Mouse (Mus musculus) limb, embryonic 15.5 days (tissue): ENCODE results near the gene Ncam2. TPM values are rescaled to one million over a fixed set of nuclear protein-coding genes. Genes with fewer than 3 reads are reported as not detected.

Experiments used
- ATAC-seq: fragments of 200-750 bp; cut with Nextera tagmentation; 2 replicates; pipeline ENCODE4 v1.8.0; 2017; ENCODE audit warnings: low read depth, moderate TSS enrichment; ENCODE audit not compliant: insufficient number of reproducible peaks, low FRiP score, low TSS enrichment
- H3K27ac ChIP-seq: fragments of 300-500 bp; sonication (generic); 2 replicates; pipeline ENCODE4 v1.5.1; 2015; ENCODE audit warnings: moderate library complexity, mild to moderate bottlenecking, inconsistent platforms
- H3K27me3 ChIP-seq: fragments of 300-500 bp; sonication (generic); 2 replicates; pipeline ENCODE4 v1.6.1; 2015; ENCODE audit warnings: inconsistent platforms
- H3K36me3 ChIP-seq: fragments of 300-500 bp; sonication (generic); 2 replicates; pipeline ENCODE4 v1.6.1; 2015; ENCODE audit warnings: inconsistent platforms
- H3K4me1 ChIP-seq: fragments of 300-500 bp; sonication (generic); 2 replicates; pipeline ENCODE4 v1.6.1; 2015; ENCODE audit warnings: inconsistent platforms
- H3K4me2 ChIP-seq: fragments of 300-500 bp; sonication (generic); 2 replicates; pipeline ENCODE4 v1.6.1; 2015; ENCODE audit warnings: mild to moderate bottlenecking, inconsistent platforms
- H3K4me3 ChIP-seq: fragments of 300-500 bp; sonication (generic); 2 replicates; pipeline ENCODE4 v1.5.1; 2015; ENCODE audit warnings: mild to moderate bottlenecking, inconsistent platforms
- H3K9ac ChIP-seq: fragments of 300-500 bp; sonication (generic); 2 replicates; pipeline ENCODE4 v1.6.1; 2015; ENCODE audit warnings: inconsistent platforms
- H3K9me3 ChIP-seq: fragments of 300-500 bp; sonication (generic); 2 replicates; pipeline ENCODE4 v1.6.1; 2016; ENCODE audit warnings: inconsistent platforms
- WGBS: fragments of 180-500 bp; shearing (Covaris S2); methylation state at CpG from one replicate; pipeline ENCODE4 v1.1.7; 2015; 5-methylcytosine and 5-hydroxymethylcytosine counted together
- polyA plus RNA-seq: library from polyadenylated mRNA; unstranded; fragments of >200 nt; fragmentation: Nextera tagmentation; extraction: Ambion mirVana; gene quantifications from 2 replicates; pipeline ENCODE4 v1.2.1, GENCODE M21; 2015

The Ncam2 gene
- polyA plus RNA-seq, result 1.5 and 2.3 TPM in 2 replicates

DNA sequence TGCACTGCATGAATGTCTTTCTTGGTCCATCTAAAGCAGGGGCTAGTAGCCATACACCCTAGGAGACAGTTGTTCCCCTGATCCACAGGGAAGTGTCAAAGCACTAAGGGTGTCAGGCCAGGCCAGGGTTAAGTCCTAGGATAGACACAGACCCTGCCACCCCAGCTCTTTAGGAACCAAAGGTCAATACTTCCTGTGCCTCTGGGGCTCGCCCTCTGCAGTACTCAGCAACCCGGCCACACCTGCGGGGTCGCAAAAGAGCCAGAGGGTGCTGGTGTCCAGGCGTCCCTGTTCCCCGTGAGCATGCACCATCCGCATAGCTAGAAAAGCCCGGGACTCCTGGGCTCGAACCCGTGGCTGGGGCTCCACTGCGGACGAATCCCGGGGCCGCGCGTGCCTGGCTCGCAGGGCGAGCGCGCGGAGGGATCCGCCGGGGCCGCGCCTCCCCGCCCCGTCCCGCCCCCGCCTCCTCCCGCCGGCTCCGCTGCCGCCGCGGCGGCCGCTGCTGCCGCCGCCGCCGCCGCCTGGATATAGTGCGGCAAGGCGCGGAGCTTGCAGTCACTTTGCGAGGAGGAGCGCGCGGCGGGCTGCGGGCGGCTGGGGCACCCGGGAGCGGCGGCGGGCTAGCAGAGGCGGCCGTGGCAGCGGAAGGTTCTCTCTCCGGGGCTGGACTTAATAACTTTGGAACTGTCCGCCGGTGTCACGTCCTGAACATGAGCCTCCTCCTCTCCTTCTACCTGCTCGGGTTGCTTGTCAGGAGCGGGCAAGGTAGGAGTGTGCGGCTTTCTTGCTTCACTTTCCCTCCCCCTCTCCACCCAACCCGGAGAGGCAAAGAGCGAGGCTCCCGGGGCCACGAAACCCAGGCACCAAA is at the start of gene Ncam2:
Gene Ncam2 (plus strand): TSS at position 497 of the 871 bp plus-strand sequence.
- Histone ChIP-seq H3K4me1 (peaks cover 6% of the 10 kb centered on the region), H3K36me3 (no peaks in the 10 kb centered on the region), H3K27ac (0 out of 2 replicates have a peak within 1 kb of the TSS, but pooled peaks have one; percentile 22), H3K4me2 (peak within 1 kb of the TSS; percentile 92), H3K27me3 (no peaks in the 10 kb centered on the region), H3K9ac (peak within 1 kb of the TSS; percentile 47), H3K4me3 (peak within 1 kb of the TSS; percentile 56), H3K9me3 (no peaks in the 10 kb centered on the region)
- under 1% methylated on average over 55 of the region's 70 CpGs for WGBS
- ATAC-seq, result peak; percentile 61

DNA sequence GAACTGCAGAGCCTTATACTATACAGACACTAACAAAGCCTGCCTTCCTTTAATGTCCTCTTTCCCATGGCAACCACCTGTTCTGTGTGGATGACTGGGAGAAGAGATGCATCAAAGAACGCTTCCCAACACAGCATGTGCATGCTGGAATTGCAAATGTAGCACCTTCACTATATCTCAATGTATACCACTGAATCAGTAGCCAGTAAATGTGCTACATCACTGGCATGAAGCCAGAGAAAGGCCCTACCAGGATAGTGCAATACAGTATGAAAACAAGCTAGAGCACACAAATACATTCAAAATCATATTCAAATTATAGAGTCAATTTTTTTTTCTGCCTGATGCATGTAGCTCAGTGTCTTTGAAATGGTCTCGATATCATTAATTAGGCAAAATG is 29.7 kb upstream of the Ncam2 start:
- H3K36me3 ChIP-seq, result no peaks in the 10 kb centered on the region
- WGBS, result 79% methylated on average over 2 of the region's 2 CpGs
- H3K9me3 ChIP-seq, result no peaks in the 10 kb centered on the region
- H3K27ac ChIP-seq, result no peak overlapping the region
- H3K9ac ChIP-seq, result no peak overlapping the region
- H3K4me3 ChIP-seq, result no peak overlapping the region
- no peaks in the 10 kb centered on the region for H3K27me3 ChIP-seq
- no peak overlapping the region for H3K4me2 ChIP-seq
- no peaks in the 10 kb centered on the region for H3K4me1 ChIP-seq
- no peak for ATAC-seq

DNA sequence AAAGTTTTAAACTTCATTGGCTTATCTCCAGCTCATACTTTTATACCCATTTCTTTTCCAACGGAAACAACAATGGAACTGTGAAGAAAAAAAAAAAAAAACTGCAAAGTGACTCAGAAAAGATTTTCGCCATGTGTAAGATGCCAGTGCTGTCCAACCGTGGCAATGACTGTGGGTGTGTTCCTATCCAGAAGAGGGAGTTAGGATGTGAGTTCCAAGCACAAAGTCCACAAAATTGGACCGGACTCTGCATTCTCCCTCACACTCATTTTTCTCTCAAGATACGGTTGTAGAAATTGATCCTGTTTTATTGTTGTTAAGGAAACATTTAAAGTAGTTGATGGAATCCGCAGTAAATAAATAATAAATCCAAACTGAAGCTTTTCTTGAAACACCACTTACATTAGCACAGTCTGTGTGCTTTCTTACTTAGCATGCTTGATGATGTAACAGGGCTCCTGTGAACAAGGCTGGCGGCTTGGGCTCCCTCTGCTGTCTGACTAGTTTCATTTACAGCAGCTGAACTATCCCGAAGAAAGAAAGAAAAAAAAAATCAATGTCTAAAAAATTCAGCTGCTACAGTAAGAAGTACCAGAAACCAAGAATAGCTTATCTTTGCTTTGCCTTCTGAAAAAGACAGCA is 25.1 kb upstream of the Ncam2 start:
- Histone ChIP-seq H3K4me1 (no peaks in the 10 kb centered on the region), H3K27ac (no peak overlapping the region), H3K4me2 (no peak overlapping the region), H3K27me3 (no peaks in the 10 kb centered on the region), H3K9me3 (no peaks in the 10 kb centered on the region), H3K4me3 (no peak overlapping the region), H3K36me3 (no peaks in the 10 kb centered on the region), H3K9ac (no peak overlapping the region)
- WGBS, result 50% methylated on average over 8 of the region's 8 CpGs
- no peak for ATAC-seq

DNA sequence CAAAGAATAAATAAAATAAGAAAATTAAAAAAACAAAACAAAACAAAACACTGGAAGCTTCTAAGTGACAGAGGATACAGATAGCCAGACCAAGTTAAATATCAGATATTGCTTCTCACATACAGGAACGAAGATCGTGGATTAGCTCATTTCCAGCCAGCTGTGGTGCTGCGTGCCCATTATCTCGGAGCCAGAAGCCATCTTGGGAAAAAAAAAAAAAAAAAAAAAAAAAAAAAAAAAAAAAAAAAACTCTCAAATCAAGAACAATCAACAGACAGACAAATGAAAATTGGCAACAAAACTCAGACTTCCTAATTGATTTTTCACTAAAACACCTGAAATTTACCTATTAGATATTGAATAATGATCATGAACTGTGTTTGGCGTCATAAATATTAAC is 20.7 kb upstream of the Ncam2 start:
- Histone ChIP-seq H3K9ac (no peak overlapping the region), H3K27me3 (no peaks in the 10 kb centered on the region), H3K4me3 (no peak overlapping the region), H3K9me3 (no peaks in the 10 kb centered on the region), H3K4me2 (no peak overlapping the region), H3K4me1 (no peaks in the 10 kb centered on the region), H3K27ac (no peak overlapping the region), H3K36me3 (no peaks in the 10 kb centered on the region)
- ATAC-seq, result no peak
- WGBS, result 91% methylated on average over 5 of the region's 5 CpGs

DNA sequence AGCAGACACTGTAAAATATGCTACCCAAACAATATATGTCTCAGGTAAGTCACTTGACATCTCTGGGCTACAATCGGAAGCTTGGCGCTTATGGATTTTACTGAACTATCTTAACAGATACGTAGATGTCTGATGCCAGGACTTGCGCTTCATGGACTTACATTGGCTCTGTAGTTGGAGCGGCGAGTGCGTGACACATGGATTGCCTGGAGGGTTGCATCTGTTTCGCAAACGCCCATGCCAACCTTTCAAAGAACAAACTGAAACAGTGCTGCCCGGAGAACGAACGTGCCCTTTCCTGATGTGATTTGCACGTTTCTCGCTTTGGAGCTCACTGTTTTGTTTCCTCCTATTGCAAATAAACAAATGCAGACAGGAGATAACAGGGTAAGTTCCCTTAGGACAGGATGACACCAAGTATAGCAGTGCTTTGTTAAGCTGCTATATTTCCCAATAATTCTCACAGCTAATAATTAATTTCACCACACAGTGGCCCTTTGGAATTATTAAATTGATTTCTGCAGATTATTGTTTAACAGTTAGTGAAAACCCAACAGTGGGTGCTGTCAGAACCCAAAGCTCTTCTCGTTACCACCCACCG is 12.8 kb upstream of the Ncam2 start:
- Histone ChIP-seq H3K4me1 (no peaks in the 10 kb centered on the region), H3K27ac (no peak overlapping the region), H3K27me3 (no peaks in the 10 kb centered on the region), H3K4me3 (no peak overlapping the region), H3K4me2 (no peak overlapping the region), H3K9ac (no peak overlapping the region), H3K36me3 (no peaks in the 10 kb centered on the region), H3K9me3 (no peaks in the 10 kb centered on the region)
- WGBS, result 80% methylated on average over 16 of the region's 16 CpGs
- ATAC-seq, result no peak

DNA sequence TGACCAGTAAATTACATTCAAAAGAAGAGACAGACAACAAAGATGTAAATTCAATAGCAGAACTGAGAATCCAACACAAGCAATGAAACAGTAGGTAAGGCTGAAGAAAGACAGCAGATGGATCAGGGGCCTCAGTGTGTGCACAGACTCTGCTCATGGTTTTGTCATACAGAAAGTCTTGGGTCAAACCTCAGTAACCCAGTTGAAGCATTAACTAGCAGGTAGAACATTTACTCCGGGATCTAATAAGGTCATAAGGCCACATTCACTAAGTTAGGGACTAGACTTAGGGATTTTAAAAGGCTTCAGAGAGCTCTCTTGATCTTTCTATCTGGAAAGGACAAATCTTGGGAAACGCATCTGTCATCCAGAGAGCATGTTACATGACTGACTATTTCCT is 8.9 kb upstream of the Ncam2 start:
- Histone ChIP-seq H3K9ac (no peak overlapping the region), H3K4me2 (no peak overlapping the region), H3K9me3 (no peaks in the 10 kb centered on the region), H3K27ac (no peak overlapping the region), H3K4me1 (no peaks in the 10 kb centered on the region), H3K36me3 (no peaks in the 10 kb centered on the region), H3K4me3 (no peak overlapping the region), H3K27me3 (no peaks in the 10 kb centered on the region)
- WGBS, result 84% methylated on average over 2 of the region's 2 CpGs
- no peak for ATAC-seq

DNA sequence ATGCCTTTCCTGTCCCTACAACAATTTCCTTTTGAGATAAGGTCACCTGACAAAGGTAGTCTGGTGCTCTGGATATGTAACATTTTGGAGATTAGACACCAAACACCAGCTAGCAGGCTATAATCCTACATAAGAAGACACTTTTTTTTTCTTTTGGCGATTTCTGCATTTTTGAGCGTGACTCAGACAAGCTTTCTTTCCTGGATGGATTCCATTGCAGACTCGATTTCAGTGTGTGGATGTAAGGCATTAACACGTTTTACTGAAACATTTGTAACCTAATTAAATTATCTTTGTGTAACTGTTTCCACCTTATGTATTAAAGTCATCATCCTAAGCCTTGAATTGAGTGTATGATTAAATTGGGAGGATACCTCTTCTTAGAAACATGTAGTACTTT is 7.9 kb upstream of the Ncam2 start:
- Histone ChIP-seq H3K27ac (no peak overlapping the region), H3K36me3 (no peaks in the 10 kb centered on the region), H3K9me3 (no peaks in the 10 kb centered on the region), H3K4me1 (no peaks in the 10 kb centered on the region), H3K27me3 (no peaks in the 10 kb centered on the region), H3K4me2 (no peak overlapping the region), H3K4me3 (no peak overlapping the region), H3K9ac (no peak overlapping the region)
- 64% methylated on average over 4 of the region's 4 CpGs for WGBS
- ATAC-seq, result no peak

DNA sequence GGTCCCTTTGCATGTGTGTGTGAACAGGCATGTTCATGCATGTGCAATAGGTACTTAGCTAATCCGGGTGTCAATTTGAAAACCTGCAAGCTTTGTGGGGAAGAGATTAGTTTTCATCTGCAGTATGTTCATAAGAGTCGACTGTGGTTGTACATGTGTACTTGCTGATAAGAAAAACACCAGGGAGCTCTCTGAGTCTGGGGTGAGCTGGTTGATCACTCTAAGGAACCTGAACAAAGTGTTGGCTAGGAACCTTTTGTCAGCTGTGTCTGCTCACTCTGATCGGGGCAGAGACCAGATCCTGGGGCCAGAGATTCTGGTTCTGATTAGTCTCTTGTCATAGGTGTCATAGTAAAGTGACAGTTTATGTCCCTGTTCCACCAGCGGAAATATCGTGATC is 1.0 kb upstream of the Ncam2 start:
- no peak for ATAC-seq
- Histone ChIP-seq H3K27me3 (no peaks in the 10 kb centered on the region), H3K4me2 (no peak overlapping the region), H3K4me1 (peaks cover 4% of the 10 kb centered on the region), H3K9me3 (no peaks in the 10 kb centered on the region), H3K4me3 (no peak overlapping the region), H3K36me3 (no peaks in the 10 kb centered on the region), H3K9ac (no peak overlapping the region), H3K27ac (no peak overlapping the region)
- 68% methylated on average over 5 of the region's 5 CpGs for WGBS

DNA sequence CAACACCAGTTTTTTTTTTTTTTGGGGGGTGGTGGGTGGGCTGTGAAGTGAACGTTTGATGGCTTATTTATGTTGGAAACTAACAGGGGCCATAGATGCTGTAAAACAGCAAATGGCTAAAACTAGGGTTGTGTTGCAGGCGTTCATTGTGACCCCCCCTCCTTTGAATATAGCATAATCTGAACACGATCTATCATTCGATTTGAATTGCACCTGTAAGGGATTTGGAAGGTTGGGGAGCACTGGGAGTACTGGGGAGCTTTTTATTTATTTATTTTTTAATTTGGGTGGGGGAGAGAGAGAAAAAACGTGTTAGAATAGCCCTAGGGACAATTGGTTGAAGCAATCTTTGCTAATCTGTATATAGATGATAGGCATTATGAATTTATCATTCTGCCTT is 974 bp downstream of the Ncam2 start:
- H3K27ac ChIP-seq, result no peak overlapping the region
- H3K4me1 ChIP-seq, result peaks cover 6% of the 10 kb centered on the region
- H3K36me3 ChIP-seq, result no peaks in the 10 kb centered on the region
- H3K9ac ChIP-seq, result no peak overlapping the region
- 28% methylated on average over 5 of the region's 5 CpGs for WGBS
- H3K4me3 ChIP-seq, result no peak overlapping the region
- H3K27me3 ChIP-seq, result no peaks in the 10 kb centered on the region
- H3K4me2 ChIP-seq, result no peak overlapping the region
- ATAC-seq, result no peak
- no peaks in the 10 kb centered on the region for H3K9me3 ChIP-seq

DNA sequence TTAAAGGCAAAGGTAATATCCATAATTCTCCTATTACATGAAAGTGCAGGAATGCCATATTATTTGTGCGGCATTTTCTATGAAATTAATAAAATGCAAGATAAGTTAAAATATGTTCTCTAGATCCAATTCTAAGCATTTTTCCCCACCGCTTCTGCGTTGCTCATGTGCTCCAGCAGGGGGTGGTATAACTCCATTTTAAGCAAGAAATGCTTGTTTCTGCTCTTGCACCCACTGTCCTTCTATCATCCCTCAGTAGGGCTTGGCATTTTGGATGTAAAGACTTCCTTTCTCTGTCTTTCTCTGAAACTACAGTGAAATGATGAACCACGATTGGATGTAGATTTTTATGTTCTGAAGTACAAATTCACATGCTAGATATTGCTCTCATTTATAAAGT is 1.5 kb downstream of the Ncam2 start:
- ATAC-seq, result no peak
- Histone ChIP-seq H3K9me3 (no peaks in the 10 kb centered on the region), H3K27me3 (no peaks in the 10 kb centered on the region), H3K4me1 (peaks cover 6% of the 10 kb centered on the region), H3K27ac (no peak overlapping the region), H3K4me2 (no peak overlapping the region), H3K36me3 (no peaks in the 10 kb centered on the region), H3K4me3 (no peak overlapping the region), H3K9ac (no peak overlapping the region)
- 8% methylated on average over 4 of the region's 4 CpGs for WGBS

DNA sequence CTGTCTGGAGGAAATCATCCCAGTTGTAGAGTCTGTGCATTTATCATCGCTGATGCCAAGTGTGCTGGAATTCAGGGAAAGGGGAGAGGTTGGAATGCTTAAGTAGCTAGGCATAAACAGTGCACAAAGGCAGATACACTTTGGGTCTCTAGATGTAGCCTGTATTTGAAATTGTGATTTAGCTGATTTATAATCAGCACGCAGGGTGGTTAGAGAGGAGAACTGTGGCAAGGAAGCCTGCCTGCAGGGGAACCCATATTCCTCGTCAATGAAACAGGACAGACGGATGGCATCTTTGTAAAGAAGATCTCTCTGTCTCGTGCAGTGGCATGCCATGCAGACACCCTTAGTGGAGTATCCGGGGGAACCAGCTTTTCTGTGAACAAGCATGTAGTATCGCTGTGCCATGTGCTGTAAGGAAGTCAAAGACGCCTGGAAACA is 2.2 kb downstream of the Ncam2 start:
- Histone ChIP-seq H3K4me2 (no peak overlapping the region), H3K4me3 (no peak overlapping the region), H3K36me3 (no peaks in the 10 kb centered on the region), H3K9me3 (no peaks in the 10 kb centered on the region), H3K4me1 (peaks cover 6% of the 10 kb centered on the region), H3K9ac (no peak overlapping the region), H3K27me3 (no peaks in the 10 kb centered on the region), H3K27ac (no peak overlapping the region)
- no peak for ATAC-seq
- WGBS, result 62% methylated on average over 8 of the region's 8 CpGs

DNA sequence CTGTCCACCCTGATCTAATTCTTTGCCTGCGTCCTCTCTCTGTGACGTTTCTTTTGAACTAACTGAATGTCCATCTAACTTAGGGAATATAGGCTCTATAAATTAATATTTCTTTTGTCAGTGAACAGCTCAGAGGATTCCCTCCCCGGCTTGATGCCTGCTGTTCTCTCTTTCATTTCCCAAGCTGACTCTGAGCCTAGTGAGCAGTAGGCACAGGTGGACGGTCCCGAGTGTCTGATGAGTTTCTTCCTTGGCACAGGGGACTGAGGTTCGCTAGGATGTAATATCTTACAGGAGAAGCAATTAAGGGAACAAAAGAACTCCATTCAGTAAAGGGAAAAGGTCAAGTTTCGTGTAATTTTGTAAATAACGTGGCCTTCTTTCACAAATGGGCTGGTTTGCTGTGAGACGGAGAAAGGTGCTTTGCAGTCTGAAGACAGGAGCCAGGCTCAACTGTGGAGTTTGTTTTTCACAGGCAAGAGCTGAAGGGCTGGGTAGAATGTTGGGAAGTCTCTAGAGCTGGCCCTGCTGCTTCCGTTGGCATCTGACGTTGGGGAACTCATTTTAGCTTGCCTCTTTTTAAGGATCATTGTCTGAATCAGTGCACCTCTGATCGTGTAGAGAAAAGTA is 4.0 kb downstream of the Ncam2 start:
- H3K4me2 ChIP-seq, result no peak overlapping the region
- no peak for ATAC-seq
- H3K27ac ChIP-seq, result no peak overlapping the region
- peaks cover 6% of the 10 kb centered on the region for H3K4me1 ChIP-seq
- H3K4me3 ChIP-seq, result no peak overlapping the region
- H3K9me3 ChIP-seq, result no peaks in the 10 kb centered on the region
- no peaks in the 10 kb centered on the region for H3K27me3 ChIP-seq
- H3K36me3 ChIP-seq, result no peaks in the 10 kb centered on the region
- 58% methylated on average over 12 of the region's 12 CpGs for WGBS
- no peak overlapping the region for H3K9ac ChIP-seq
